Mouse (Mus musculus): ENCODE measurements around the gene Arhgap44. TPM values are rescaled to one million over a fixed set of nuclear protein-coding genes. Genes with fewer than 3 reads are reported as not detected.

Gene Arhgap44
- polyA plus RNA-seq, 1 experiment from 2014 or later: 7.4 TPM

DNA sequence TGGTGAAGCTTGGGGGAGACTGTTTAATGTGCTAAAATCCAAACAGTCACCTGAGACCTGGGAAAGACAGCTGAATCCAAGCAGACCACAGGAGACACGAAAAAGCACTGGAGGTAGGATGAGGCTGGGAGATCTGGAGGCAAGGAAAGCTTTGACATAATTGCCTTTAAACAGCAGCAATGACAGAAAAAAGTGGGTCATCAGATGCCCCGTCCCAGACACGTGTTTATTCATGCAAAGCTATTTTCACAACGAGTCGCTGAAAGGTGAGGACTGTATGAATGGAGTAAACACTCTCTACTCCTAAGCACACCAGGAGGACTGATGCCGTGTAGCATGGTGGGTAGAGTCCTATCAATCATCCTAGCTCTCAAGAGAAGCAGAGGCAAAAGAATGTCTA is 47.0 kb downstream of the Arhgap44 start:
- ATAC-seq (ENCODE audit: low FRiP score, low TSS enrichment): no peak
- Histone ChIP-seq H3K4me1 (ENCODE audit: insufficient read depth, low read length) (peaks cover 12% of the 10 kb centered on the region), H3K36me3 (ENCODE audit: insufficient read depth, low read length) (no peaks in the 10 kb centered on the region), H3K9me3 (ENCODE audit: low read length) (no peaks in the 10 kb centered on the region), H3K9ac (replicated peaks; ENCODE audit: low read length) (no peak overlapping the region), H3K27ac (ENCODE audit: low read length) (no peak overlapping the region), H3K27me3 (ENCODE audit: insufficient read depth, low read length) (no peaks in the 10 kb centered on the region), H3K4me3 (ENCODE audit: low read length) (no peak overlapping the region), H3K4me2 (replicated peaks; ENCODE audit: low read depth, low read length) (no peak overlapping the region)
- 82% methylated on average over 6 of the region's 6 CpGs for WGBS

DNA sequence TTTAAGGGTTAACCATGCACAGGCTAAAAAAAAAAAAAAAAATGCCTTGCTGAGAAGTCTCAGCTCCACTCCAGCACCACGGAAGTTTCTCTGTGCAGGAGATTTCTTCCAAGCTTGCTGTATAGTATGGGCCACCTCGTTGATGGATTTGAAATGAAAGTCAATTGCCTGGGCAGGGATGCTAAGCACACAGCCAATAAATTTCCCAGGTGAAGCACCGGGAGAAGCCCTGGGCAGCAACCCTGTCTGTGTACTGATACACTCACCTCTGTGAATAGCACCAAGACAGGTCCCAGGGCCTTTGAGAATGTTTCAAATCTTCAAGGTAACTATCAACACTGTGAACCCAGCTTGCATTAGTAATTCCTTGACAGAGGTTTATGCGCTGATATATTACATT is 50.7 kb downstream of the Arhgap44 start:
- 31% methylated on average over 4 of the region's 4 CpGs for WGBS
- Histone ChIP-seq H3K9ac (replicated peaks; ENCODE audit: low read length) (no peak overlapping the region), H3K27me3 (ENCODE audit: insufficient read depth, low read length) (no peaks in the 10 kb centered on the region), H3K9me3 (ENCODE audit: low read length) (no peaks in the 10 kb centered on the region), H3K27ac (ENCODE audit: low read length) (no peak overlapping the region), H3K36me3 (ENCODE audit: insufficient read depth, low read length) (no peaks in the 10 kb centered on the region), H3K4me2 (replicated peaks; ENCODE audit: low read depth, low read length) (no peak overlapping the region), H3K4me1 (ENCODE audit: insufficient read depth, low read length) (peaks cover 20% of the 10 kb centered on the region), H3K4me3 (ENCODE audit: low read length) (no peak overlapping the region)
- no peak for ATAC-seq (ENCODE audit: low FRiP score, low TSS enrichment)

DNA sequence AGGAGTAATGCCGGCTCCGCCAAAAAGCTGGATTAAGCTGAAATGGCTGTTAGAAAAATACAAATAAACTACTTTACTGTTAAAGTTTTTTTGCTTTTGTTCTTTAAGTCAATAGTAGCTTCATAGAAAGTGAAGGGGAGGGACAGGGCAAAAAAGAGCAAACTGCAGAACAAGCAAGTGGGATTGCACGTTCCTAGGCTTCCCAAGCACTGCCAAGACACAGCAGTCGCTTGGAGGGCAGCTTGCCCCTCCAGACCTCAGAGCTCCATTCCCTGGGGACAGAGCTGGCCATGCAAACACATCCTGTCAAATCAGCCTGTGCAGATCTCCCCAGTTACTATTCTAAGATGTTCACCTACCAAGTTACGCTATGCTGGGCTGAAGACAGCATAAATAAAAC is 51.1 kb downstream of the Arhgap44 start:
- Histone ChIP-seq H3K4me3 (ENCODE audit: low read length) (no peak overlapping the region), H3K4me2 (replicated peaks; ENCODE audit: low read depth, low read length) (no peak overlapping the region), H3K36me3 (ENCODE audit: insufficient read depth, low read length) (no peaks in the 10 kb centered on the region), H3K9me3 (ENCODE audit: low read length) (no peaks in the 10 kb centered on the region), H3K9ac (replicated peaks; ENCODE audit: low read length) (no peak overlapping the region), H3K27me3 (ENCODE audit: insufficient read depth, low read length) (no peaks in the 10 kb centered on the region), H3K27ac (ENCODE audit: low read length) (no peak overlapping the region), H3K4me1 (ENCODE audit: insufficient read depth, low read length) (peaks cover 20% of the 10 kb centered on the region)
- ATAC-seq (ENCODE audit: low FRiP score, low TSS enrichment): no peak
- WGBS: 39% methylated on average over 5 of the region's 5 CpGs

DNA sequence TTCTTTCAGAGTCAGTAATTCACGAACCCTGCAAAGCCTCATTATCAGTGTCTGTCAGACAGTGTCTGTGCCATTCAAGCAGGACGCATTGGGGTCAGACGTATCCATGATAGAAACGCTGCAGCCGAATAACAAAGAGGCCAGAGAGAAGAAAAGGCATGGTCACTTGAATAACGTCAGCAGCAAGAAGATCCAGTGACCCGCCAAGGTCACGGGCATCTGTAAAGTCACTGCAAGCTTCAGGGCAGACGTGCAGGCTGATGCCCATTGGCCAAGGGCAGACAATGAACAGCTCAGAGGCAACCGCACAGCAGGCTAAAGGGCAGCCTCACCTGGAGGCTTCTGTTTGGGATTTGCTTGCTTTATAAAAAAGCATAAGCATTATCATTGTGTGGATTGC is 52.7 kb downstream of the Arhgap44 start:
- H3K4me1 ChIP-seq (ENCODE audit: insufficient read depth, low read length): peaks cover 20% of the 10 kb centered on the region
- H3K27ac ChIP-seq (ENCODE audit: low read length): no peak overlapping the region
- ATAC-seq (ENCODE audit: low FRiP score, low TSS enrichment): no peak
- no peak overlapping the region for H3K9ac ChIP-seq (replicated peaks; ENCODE audit: low read length)
- H3K9me3 ChIP-seq (ENCODE audit: low read length): no peaks in the 10 kb centered on the region
- H3K4me3 ChIP-seq (ENCODE audit: low read length): no peak overlapping the region
- no peaks in the 10 kb centered on the region for H3K36me3 ChIP-seq (ENCODE audit: insufficient read depth, low read length)
- 76% methylated on average over 10 of the region's 10 CpGs for WGBS
- H3K27me3 ChIP-seq (ENCODE audit: insufficient read depth, low read length): no peaks in the 10 kb centered on the region
- no peak overlapping the region for H3K4me2 ChIP-seq (replicated peaks; ENCODE audit: low read depth, low read length)

DNA sequence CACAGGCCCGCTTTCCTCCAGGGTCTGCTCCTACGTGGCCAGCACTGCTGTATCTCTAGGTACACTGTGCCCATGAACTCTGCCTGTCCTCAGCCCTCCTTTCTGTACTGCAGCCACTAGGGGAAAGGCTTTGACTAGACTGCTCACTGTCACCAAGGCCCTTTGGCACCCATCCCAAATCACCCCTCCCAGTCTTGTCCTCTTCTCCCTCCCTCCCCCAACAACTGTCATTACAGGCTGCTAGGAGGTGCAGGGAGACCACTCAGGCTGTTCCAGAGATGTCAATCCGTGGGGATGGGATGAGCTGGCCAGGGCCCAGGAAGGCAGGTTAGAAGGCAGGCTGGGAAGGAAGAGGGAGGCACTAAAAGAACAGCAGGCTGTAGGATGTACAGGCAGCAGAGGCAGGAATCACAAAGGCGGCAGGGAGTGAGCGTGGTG is 55.0 kb downstream of the Arhgap44 start:
- Histone ChIP-seq H3K36me3 (ENCODE audit: insufficient read depth, low read length) (no peaks in the 10 kb centered on the region), H3K9ac (replicated peaks; ENCODE audit: low read length) (no peak overlapping the region), H3K4me1 (ENCODE audit: insufficient read depth, low read length) (peaks cover 20% of the 10 kb centered on the region), H3K4me2 (replicated peaks; ENCODE audit: low read depth, low read length) (no peak overlapping the region), H3K27me3 (ENCODE audit: insufficient read depth, low read length) (no peaks in the 10 kb centered on the region), H3K27ac (ENCODE audit: low read length) (no peak overlapping the region), H3K9me3 (ENCODE audit: low read length) (no peaks in the 10 kb centered on the region), H3K4me3 (ENCODE audit: low read length) (no peak overlapping the region)
- 0 out of 2 replicates have a peak, but pooled peaks have one; percentile 23 for ATAC-seq (ENCODE audit: low FRiP score, low TSS enrichment)
- 75% methylated on average over 5 of the region's 5 CpGs for WGBS

DNA sequence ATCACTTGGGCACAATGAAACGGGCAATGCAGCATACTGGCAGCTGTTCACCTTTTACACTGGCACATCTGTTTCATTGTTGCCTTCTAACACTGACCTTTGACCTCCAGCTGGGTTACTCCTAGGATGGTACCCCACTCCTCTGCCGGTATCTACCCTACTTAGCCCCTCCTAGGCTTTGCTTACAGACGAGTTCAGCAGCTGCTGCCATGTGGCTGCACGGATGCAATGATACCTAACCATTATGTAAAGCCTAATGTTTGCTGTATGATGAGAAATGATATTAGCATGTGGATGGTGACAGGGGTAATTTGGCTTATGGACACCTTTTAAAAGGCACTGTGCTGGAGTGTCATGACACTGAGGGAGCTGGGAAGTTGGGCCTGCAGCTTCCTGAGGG is 55.6 kb downstream of the Arhgap44 start:
- H3K27me3 ChIP-seq (ENCODE audit: insufficient read depth, low read length): no peaks in the 10 kb centered on the region
- no peak overlapping the region for H3K9ac ChIP-seq (replicated peaks; ENCODE audit: low read length)
- no peak overlapping the region for H3K4me3 ChIP-seq (ENCODE audit: low read length)
- no peaks in the 10 kb centered on the region for H3K36me3 ChIP-seq (ENCODE audit: insufficient read depth, low read length)
- ATAC-seq (ENCODE audit: low FRiP score, low TSS enrichment): no peak
- H3K4me2 ChIP-seq (replicated peaks; ENCODE audit: low read depth, low read length): no peak overlapping the region
- peaks cover 19% of the 10 kb centered on the region for H3K4me1 ChIP-seq (ENCODE audit: insufficient read depth, low read length)
- 70% methylated on average over 4 of the region's 4 CpGs for WGBS
- no peaks in the 10 kb centered on the region for H3K9me3 ChIP-seq (ENCODE audit: low read length)
- no peak overlapping the region for H3K27ac ChIP-seq (ENCODE audit: low read length)

DNA sequence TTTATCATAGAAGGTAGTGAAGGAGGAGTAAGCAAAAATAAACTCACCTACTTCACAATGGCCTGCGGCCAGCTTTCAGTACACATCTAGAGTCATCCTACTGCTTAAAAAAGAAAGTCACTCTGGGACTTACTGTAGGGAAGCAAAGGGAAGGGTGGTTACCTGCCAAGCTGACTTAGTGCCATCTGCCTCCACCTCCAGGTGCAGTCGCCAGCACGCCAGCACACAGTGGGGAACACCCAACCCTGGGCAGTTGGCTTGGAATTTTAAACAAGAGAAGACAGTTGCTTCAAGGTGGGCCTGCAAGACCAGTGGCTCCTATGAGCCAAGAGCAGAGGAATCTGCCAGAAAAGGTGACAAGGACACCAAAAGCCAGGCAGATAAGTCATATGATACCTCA is 58.7 kb downstream of the Arhgap44 start:
- no peak overlapping the region for H3K27ac ChIP-seq (ENCODE audit: low read length)
- 90% methylated on average over 3 of the region's 3 CpGs for WGBS
- 0 out of 2 replicates have a peak, but pooled peaks cover 3% of the 10 kb centered on the region for H3K4me1 ChIP-seq (ENCODE audit: insufficient read depth, low read length)
- H3K27me3 ChIP-seq (ENCODE audit: insufficient read depth, low read length): no peaks in the 10 kb centered on the region
- H3K36me3 ChIP-seq (ENCODE audit: insufficient read depth, low read length): no peaks in the 10 kb centered on the region
- no peak for ATAC-seq (ENCODE audit: low FRiP score, low TSS enrichment)
- H3K4me2 ChIP-seq (replicated peaks; ENCODE audit: low read depth, low read length): no peak overlapping the region
- no peak overlapping the region for H3K9ac ChIP-seq (replicated peaks; ENCODE audit: low read length)
- no peak overlapping the region for H3K4me3 ChIP-seq (ENCODE audit: low read length)
- H3K9me3 ChIP-seq (ENCODE audit: low read length): no peaks in the 10 kb centered on the region

DNA sequence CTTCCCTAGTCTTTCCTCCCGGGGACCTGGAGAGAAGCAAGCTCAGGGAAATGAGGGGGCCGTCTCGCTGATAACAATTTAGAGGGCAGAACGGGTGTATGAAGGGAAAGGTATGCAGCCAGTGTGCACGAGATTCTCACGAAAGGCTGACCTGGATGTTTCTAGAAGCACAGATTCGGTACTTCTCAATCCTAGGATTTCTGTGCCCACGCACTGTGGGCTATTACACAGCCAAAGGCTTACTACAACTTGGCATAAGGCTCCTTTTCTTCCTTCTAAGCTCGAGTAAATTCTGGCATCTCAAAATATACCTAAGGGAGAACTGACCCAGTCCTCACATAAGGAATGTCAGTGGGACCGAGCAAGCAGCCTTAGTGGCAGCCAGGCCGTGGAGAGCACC is 61.6 kb downstream of the Arhgap44 start:
- H3K36me3 ChIP-seq (ENCODE audit: insufficient read depth, low read length): no peaks in the 10 kb centered on the region
- H3K27me3 ChIP-seq (ENCODE audit: insufficient read depth, low read length): no peaks in the 10 kb centered on the region
- no peak overlapping the region for H3K9ac ChIP-seq (replicated peaks; ENCODE audit: low read length)
- peaks cover 4% of the 10 kb centered on the region; the same call in 1 of the 2 replicates for H3K4me1 ChIP-seq (ENCODE audit: insufficient read depth, low read length)
- no peak overlapping the region for H3K4me3 ChIP-seq (ENCODE audit: low read length)
- ATAC-seq (ENCODE audit: low FRiP score, low TSS enrichment): no peak
- no peak overlapping the region for H3K4me2 ChIP-seq (replicated peaks; ENCODE audit: low read depth, low read length)
- no peak overlapping the region for H3K27ac ChIP-seq (ENCODE audit: low read length)
- WGBS: 73% methylated on average over 11 of the region's 11 CpGs
- H3K9me3 ChIP-seq (ENCODE audit: low read length): no peaks in the 10 kb centered on the region

DNA sequence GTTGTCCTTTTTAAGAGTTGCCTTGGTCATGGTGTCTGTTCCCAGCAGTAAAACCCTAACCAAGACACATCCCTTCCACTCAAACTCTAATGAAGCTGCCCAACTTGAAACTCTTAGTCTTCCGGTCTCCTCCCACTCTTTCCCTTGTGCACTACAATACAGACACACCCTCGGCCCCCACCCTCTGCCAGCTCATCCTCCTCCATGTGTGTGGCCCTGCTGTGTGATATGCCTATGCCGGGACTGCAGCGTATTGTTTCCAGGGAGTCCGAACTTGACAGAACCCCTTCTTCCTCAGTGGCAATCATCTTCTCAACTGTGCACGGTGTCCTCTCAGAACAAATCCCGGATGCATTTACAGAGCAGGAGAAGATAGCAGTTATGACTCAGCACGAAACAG is 62.7 kb downstream of the Arhgap44 start:
- no peak overlapping the region for H3K9ac ChIP-seq (replicated peaks; ENCODE audit: low read length)
- ATAC-seq (ENCODE audit: low FRiP score, low TSS enrichment): no peak
- H3K36me3 ChIP-seq (ENCODE audit: insufficient read depth, low read length): no peaks in the 10 kb centered on the region
- 92% methylated on average over 8 of the region's 8 CpGs for WGBS
- peaks cover 4% of the 10 kb centered on the region; the same call in 1 of the 2 replicates for H3K4me1 ChIP-seq (ENCODE audit: insufficient read depth, low read length)
- H3K27ac ChIP-seq (ENCODE audit: low read length): no peak overlapping the region
- H3K4me2 ChIP-seq (replicated peaks; ENCODE audit: low read depth, low read length): no peak overlapping the region
- no peaks in the 10 kb centered on the region for H3K9me3 ChIP-seq (ENCODE audit: low read length)
- no peak overlapping the region for H3K4me3 ChIP-seq (ENCODE audit: low read length)
- no peaks in the 10 kb centered on the region for H3K27me3 ChIP-seq (ENCODE audit: insufficient read depth, low read length)

DNA sequence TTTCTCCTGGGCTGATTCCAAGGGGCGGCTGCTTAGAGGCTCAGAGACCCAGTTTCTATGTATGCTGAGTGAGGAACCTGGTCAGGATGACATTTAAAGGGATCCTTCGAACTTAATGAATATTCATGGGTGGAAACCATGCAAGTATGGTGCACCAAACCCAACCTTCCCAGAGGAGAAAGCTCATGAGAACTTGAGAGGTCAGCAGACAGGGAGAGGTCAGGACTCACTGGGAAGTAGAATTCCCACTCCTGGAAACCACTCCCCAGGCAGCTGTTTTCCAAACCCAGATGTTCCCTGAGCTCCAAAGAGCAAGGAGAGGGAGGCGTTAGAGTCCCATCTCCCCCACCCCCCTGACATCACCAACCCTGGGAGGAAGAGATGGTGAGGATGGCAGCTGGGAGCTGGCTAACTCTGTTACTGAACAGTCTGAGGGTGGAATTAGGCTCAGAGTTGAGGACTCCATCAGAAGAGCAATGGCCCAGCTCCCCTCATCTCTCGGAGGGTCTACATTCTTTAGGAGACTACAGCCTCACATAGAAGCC is 65.2 kb downstream of the Arhgap44 start:
- ATAC-seq (ENCODE audit: low FRiP score, low TSS enrichment): no peak
- no peak overlapping the region for H3K4me3 ChIP-seq (ENCODE audit: low read length)
- no peaks in the 10 kb centered on the region for H3K36me3 ChIP-seq (ENCODE audit: insufficient read depth, low read length)
- H3K27ac ChIP-seq (ENCODE audit: low read length): no peak overlapping the region
- H3K4me1 ChIP-seq (ENCODE audit: insufficient read depth, low read length): peaks cover 4% of the 10 kb centered on the region; the same call in 1 of the 2 replicates
- H3K4me2 ChIP-seq (replicated peaks; ENCODE audit: low read depth, low read length): no peak overlapping the region
- 73% methylated on average over 4 of the region's 4 CpGs for WGBS
- H3K9ac ChIP-seq (replicated peaks; ENCODE audit: low read length): no peak overlapping the region
- no peaks in the 10 kb centered on the region for H3K9me3 ChIP-seq (ENCODE audit: low read length)
- no peaks in the 10 kb centered on the region for H3K27me3 ChIP-seq (ENCODE audit: insufficient read depth, low read length)

Measured in kidney, embryonic 16.5 days (tissue).